Mouse (Mus musculus) forebrain, embryonic 14.5 days (tissue): ENCODE results near the gene Gm20867. TPM values are rescaled to one million over a fixed set of nuclear protein-coding genes. Genes with fewer than 3 reads are reported as not detected.
"Not testable (repeated sequence)": the region's sequence is repeated elsewhere in the genome, so short reads cannot be mapped to it uniquely, and the experiment has no call there.

ENCODE experiments used
- ATAC-seq: fragments of 200-750 bp; cut with Nextera tagmentation; 2 replicates; pipeline ENCODE4 v1.8.0; 2017; ENCODE audit warnings: mild to moderate bottlenecking, moderate library complexity
- DNase-seq: peaks from one replicate; pipeline ENCODE4 v3.0.0-alpha.2; 2015; ENCODE audit warnings: low spot score
- H3K27ac ChIP-seq: fragments of 300-500 bp; sonication (generic); 2 replicates; pipeline ENCODE4 v1.5.1; 2014; ENCODE audit warnings: low read depth, mild to moderate bottlenecking, control low read depth, low read length, moderate library complexity
- H3K27me3 ChIP-seq: fragments of 300-500 bp; sonication (generic); replicated peaks from 2 replicates; pipeline ENCODE4 v1.6.1; 2014; ENCODE audit warnings: low read length, control low read depth, mixed read lengths; ENCODE audit not compliant: control insufficient read depth, insufficient read depth
- H3K36me3 ChIP-seq: fragments of 300-500 bp; sonication (generic); 2 replicates; pipeline ENCODE4 v1.6.1; 2014; ENCODE audit warnings: low read length, control low read depth; ENCODE audit not compliant: control insufficient read depth, insufficient read depth
- H3K4me1 ChIP-seq: fragments of 300-500 bp; sonication (generic); 2 replicates; pipeline ENCODE4 v1.6.1; 2014; ENCODE audit warnings: antibody characterized with exemption, low read length, control low read depth; ENCODE audit not compliant: control insufficient read depth, insufficient read depth
- H3K4me2 ChIP-seq: fragments of 300-500 bp; sonication (generic); 2 replicates; pipeline ENCODE4 v1.6.1; 2014; ENCODE audit warnings: mild to moderate bottlenecking, control low read depth, low read length
- H3K4me3 ChIP-seq: fragments of 300-500 bp; sonication (generic); 2 replicates; pipeline ENCODE4 v1.5.1; 2014; ENCODE audit warnings: low read depth, low read length, control low read depth
- H3K9ac ChIP-seq: fragments of 300-500 bp; sonication (generic); 2 replicates; pipeline ENCODE4 v1.6.1; 2014; ENCODE audit warnings: mild to moderate bottlenecking, low read length, control low read depth, moderate library complexity
- H3K9me3 ChIP-seq: fragments of 300-500 bp; sonication (generic); replicated peaks from 2 replicates; pipeline ENCODE4 v1.6.1; 2016; ENCODE audit warnings: low read length, control low read depth, mixed read lengths; ENCODE audit not compliant: control insufficient read depth
- WGBS: fragments of 180-500 bp; shearing (Covaris S2); extraction: QIAGEN DNeasy Blood & Tissue Kit; methylation state at CpG from one replicate; pipeline ENCODE4 v1.1.7; 2014; 5-methylcytosine and 5-hydroxymethylcytosine counted together
- polyA plus RNA-seq: library from polyadenylated mRNA; unstranded; fragments of >200 nt; fragmentation: Nextera tagmentation; extraction: Ambion mirVana; gene quantifications from 2 replicates; pipeline ENCODE4 v1.2.1, GENCODE M21; 2014

Gene Gm20867
- not detected in 2 replicates for polyA plus RNA-seq

DNA sequence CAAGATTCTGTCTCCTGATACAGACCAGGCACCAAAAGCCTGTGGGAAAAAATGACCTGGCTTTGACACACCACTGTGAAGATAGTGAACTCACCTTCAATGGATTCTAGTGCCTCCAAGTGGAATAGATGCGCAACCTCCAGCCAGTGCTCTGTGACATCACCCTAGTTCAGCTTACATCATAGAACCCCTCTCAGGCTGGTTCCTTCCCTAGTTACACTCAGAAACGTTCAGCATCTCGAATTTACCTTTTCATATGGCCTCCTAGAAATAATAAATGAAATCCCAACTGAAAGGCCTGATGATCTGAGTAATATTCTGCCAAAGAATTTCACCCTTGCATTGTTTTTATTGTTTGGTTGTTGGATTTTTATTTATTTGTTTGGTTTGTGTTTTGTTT is at the start of gene Gm20867:
Gene Gm20867 (minus strand): TSS at position 101 of the 400 bp plus-strand sequence.
- DNase-seq, ATAC-seq, H3K36me3 ChIP-seq, H3K27me3 ChIP-seq, H3K4me2 ChIP-seq, H3K27ac ChIP-seq, H3K4me1 ChIP-seq, H3K9me3 ChIP-seq, H3K9ac ChIP-seq, H3K4me3 ChIP-seq: not testable (repeated sequence)
- no CpG with 5 or more reads among the region's 3 CpGs for WGBS

Other genes starting within 250 kb of the Gm20867 start
- gene Gm29564, start 249.8 kb upstream of the Gm20867 start, polyA plus RNA-seq, result not detected in 2 replicates